Mouse (Mus musculus) G1E (cell line): ENCODE measurements around the gene Zcchc4.

Experiments used
- CTCF ChIP-seq: IDR thresholded peaks from 2 replicates; pipeline ENCODE4 v1.5.1; 2012; ENCODE audit warnings: low read depth, low read length, inconsistent platforms, mixed read lengths
- GATA1 ChIP-seq: IDR thresholded peaks from 2 replicates; pipeline ENCODE4 v1.6.1; 2012; ENCODE audit warnings: borderline replicate concordance, low read length, inconsistent platforms, mixed read lengths
- GATA2 ChIP-seq: IDR thresholded peaks from 2 replicates; pipeline ENCODE4 v1.6.1; 2012; ENCODE audit warnings: low read depth, low read length, inconsistent platforms, borderline replicate concordance
- POLR2AphosphoS5 ChIP-seq: IDR thresholded peaks from 2 replicates; pipeline ENCODE4 v1.6.1; 2012; ENCODE audit warnings: low read depth, low read length, inconsistent platforms; ENCODE audit not compliant: insufficient replicate concordance
- TAL1 ChIP-seq: conservative IDR thresholded peaks from 2 replicates; pipeline ENCODE4 v1.6.1; 2012; ENCODE audit warnings: low read depth, low read length, inconsistent platforms, mixed read lengths

GRCm38 (mm10) chr5:52736046-52736445 is 39.2 kb upstream of the Zcchc4 start:
- TF ChIP-seq CTCF (no peak), POLR2AphosphoS5 (no peak), GATA1 (no peak), TAL1 (no peak), GATA2 (no peak)
